Mouse (Mus musculus): Measurements from ENCODE around the gene Gm11213. TPM values are rescaled to one million over a fixed set of nuclear protein-coding genes. Genes with fewer than 3 reads are reported as not detected.

Gm11213 gene
- polyA plus RNA-seq, 1 experiment: 77.1 TPM

- no peaks in the 10 kb centered on the region for H3K36me3 ChIP-seq (ENCODE audit: control insufficient read depth, insufficient read depth, low read length)
- no peak overlapping the region for H3K4me3 ChIP-seq (ENCODE audit: control insufficient read depth, low read depth, low read length)
- no peak for TF ChIP-seq POLR2A (IDR thresholded peaks at IDR 0.05; ENCODE audit: control insufficient read depth, low read depth, low read length)
- TF ChIP-seq CTCF (IDR thresholded peaks at IDR 0.05; ENCODE audit: control insufficient read depth, insufficient read depth, insufficient replicate concordance, low read depth, low read length): no peak
- H3K27me3 ChIP-seq (ENCODE audit: control insufficient read depth, insufficient read depth, low read length): no peaks in the 10 kb centered on the region
- H3K4me1 ChIP-seq (ENCODE audit: control insufficient read depth, insufficient read depth, low read length): peaks cover 9% of the 10 kb centered on the region
- no peak overlapping the region for H3K27ac ChIP-seq (ENCODE audit: control insufficient read depth, insufficient read depth, low read depth, low read length)
Observed at GRCm38 (mm10) chr4:63548491-63548890, 56.6 kb downstream of the Gm11213 start.

- Histone ChIP-seq H3K4me1 (ENCODE audit: control insufficient read depth, insufficient read depth, low read length) (peaks cover 9% of the 10 kb centered on the region), H3K27me3 (ENCODE audit: control insufficient read depth, insufficient read depth, low read length) (no peaks in the 10 kb centered on the region), H3K27ac (ENCODE audit: control insufficient read depth, insufficient read depth, low read depth, low read length) (no peak overlapping the region), H3K4me3 (ENCODE audit: control insufficient read depth, low read depth, low read length) (no peak overlapping the region), H3K36me3 (ENCODE audit: control insufficient read depth, insufficient read depth, low read length) (no peaks in the 10 kb centered on the region)
- TF ChIP-seq CTCF (IDR thresholded peaks at IDR 0.05; ENCODE audit: control insufficient read depth, insufficient read depth, insufficient replicate concordance, low read depth, low read length) (no peak), POLR2A (IDR thresholded peaks at IDR 0.05; ENCODE audit: control insufficient read depth, low read depth, low read length) (no peak)
Observed at GRCm38 (mm10) chr4:63547799-63548198, 57.3 kb downstream of the Gm11213 start.

Other genes with a start within 250 kb of the Gm11213 start
- gene Orm3, start 249.1 kb downstream of the Gm11213 start, polyA plus RNA-seq (2012; rRNA removed): not detected in 2 replicates
- not detected in 2 replicates for gene Orm2, start 242.8 kb downstream of the Gm11213 start, polyA plus RNA-seq (2012; rRNA removed)
- 56.8 and 61.0 TPM in 2 replicates for gene Akna, start 201.9 kb downstream of the Gm11213 start, polyA plus RNA-seq (2012; rRNA removed)
- gene Whrn, start 109.3 kb downstream of the Gm11213 start, polyA plus RNA-seq (2012; rRNA removed): 22.5 and 26.1 TPM in 2 replicates
- gene Atp6v1g1, start 60.5 kb downstream of the Gm11213 start, polyA plus RNA-seq (2012; rRNA removed): 83.4 and 95.0 TPM in 2 replicates
- 4.4 and 4.7 TPM in 2 replicates for gene Tmem268, start 46.5 kb downstream of the Gm11213 start, polyA plus RNA-seq (2012; rRNA removed)
- 562 and 586 TPM in 2 replicates for gene Tex48, start 17.2 kb upstream of the Gm11213 start, polyA plus RNA-seq (2012; rRNA removed)
- not detected in 2 replicates for gene Gm11214, start 58.1 kb upstream of the Gm11213 start, polyA plus RNA-seq (2012; rRNA removed)
- gene Tnfsf15, start 139.9 kb upstream of the Gm11213 start, polyA plus RNA-seq (2012; rRNA removed): 0.16 and 0.26 TPM in 2 replicates